Mouse (Mus musculus) lung, embryonic 16.5 days (tissue): ENCODE measurements around the gene Srgap1. TPM values are rescaled to one million over a fixed set of nuclear protein-coding genes. Genes with fewer than 3 reads are reported as not detected.

Source experiments
- ATAC-seq: fragments of 200-750 bp; cut with Nextera tagmentation; 2 replicates; pipeline ENCODE4 v1.8.0; 2017; ENCODE audit warnings: low read depth, mild to moderate bottlenecking, moderate library complexity
- H3K27ac ChIP-seq: fragments of 300-500 bp; sonication (generic); 2 replicates; pipeline ENCODE4 v1.5.1; 2014; ENCODE audit warnings: mild to moderate bottlenecking, control low read depth, low read length
- H3K27me3 ChIP-seq: fragments of 300-500 bp; sonication (generic); 2 replicates; pipeline ENCODE4 v1.6.1; 2014; ENCODE audit warnings: low read depth, low read length, mixed read lengths; ENCODE audit not compliant: control insufficient read depth, insufficient read depth
- H3K36me3 ChIP-seq: fragments of 300-500 bp; sonication (generic); 2 replicates; pipeline ENCODE4 v1.6.1; 2014; ENCODE audit warnings: low read length; ENCODE audit not compliant: control insufficient read depth, insufficient read depth
- H3K4me1 ChIP-seq: fragments of 300-500 bp; sonication (generic); replicated peaks from 2 replicates; pipeline ENCODE4 v1.6.1; 2014; ENCODE audit warnings: low read length, mixed read lengths; ENCODE audit not compliant: control insufficient read depth, insufficient read depth
- H3K4me2 ChIP-seq: fragments of 300-500 bp; sonication (generic); 2 replicates; pipeline ENCODE4 v1.6.1; 2014; ENCODE audit warnings: low read depth, low read length, control low read depth
- H3K4me3 ChIP-seq: fragments of 300-500 bp; sonication (generic); 2 replicates; pipeline ENCODE4 v1.5.1; 2014; ENCODE audit warnings: mild to moderate bottlenecking, low read length, control low read depth
- H3K9ac ChIP-seq: fragments of 300-500 bp; sonication (generic); 2 replicates; pipeline ENCODE4 v1.6.1; 2014; ENCODE audit warnings: low read length, control low read depth
- H3K9me3 ChIP-seq: fragments of 300-500 bp; sonication (generic); 2 replicates; pipeline ENCODE4 v1.6.1; 2016; ENCODE audit warnings: low read length; ENCODE audit not compliant: control insufficient read depth
- WGBS: fragments of 180-500 bp; shearing (Covaris S2); extraction: QIAGEN DNeasy Blood & Tissue Kit; methylation state at CpG from one replicate; pipeline ENCODE4 v1.1.7; 2014; 5-methylcytosine and 5-hydroxymethylcytosine counted together
- polyA plus RNA-seq: library from polyadenylated mRNA; unstranded; fragments of >200 nt; fragmentation: Nextera tagmentation; extraction: Ambion mirVana; gene quantifications from 2 replicates; pipeline ENCODE4 v1.2.1, GENCODE M21; 2015

Gene Srgap1
- polyA plus RNA-seq, 1 experiment from 2014 or later: 8.0 TPM

GRCm38 (mm10) chr10:121845677-121846076 lies 201.4 kb downstream of the Srgap1 start:
- Histone ChIP-seq H3K27me3 (no peaks in the 10 kb centered on the region), H3K9me3 (no peaks in the 10 kb centered on the region), H3K4me1 (no peaks in the 10 kb centered on the region), H3K9ac (no peak overlapping the region), H3K4me3 (no peak overlapping the region), H3K27ac (no peak overlapping the region), H3K36me3 (no peaks in the 10 kb centered on the region), H3K4me2 (no peak overlapping the region)
- WGBS: 79% methylated on average over 7 of the region's 7 CpGs
- ATAC-seq: no peak

- Histone ChIP-seq H3K4me1 (peaks cover 3% of the 10 kb centered on the region; the same call in 1 of the 2 replicates), H3K36me3 (peaks cover 9% of the 10 kb centered on the region; the same call in 1 of the 2 replicates), H3K9me3 (0 out of 2 replicates have a peak, but pooled peaks cover 4% of the 10 kb centered on the region), H3K4me2 (peak overlapping the region; percentile 36), H3K27ac (peak overlapping the region; percentile 87), H3K4me3 (peak overlapping the region; percentile 24), H3K9ac (no peak overlapping the region; the same call in 1 of the 2 replicates), H3K27me3 (no peaks in the 10 kb centered on the region)
- WGBS: 48% methylated on average over 16 of the region's 16 CpGs
- ATAC-seq: peak; percentile 84
Observed at GRCm38 (mm10) chr10:121837166-121837898, 209.8 kb downstream of the Srgap1 start.

- H3K27me3 ChIP-seq: no peaks in the 10 kb centered on the region
- H3K4me3 ChIP-seq: peak overlapping the region; percentile 24
- peak; percentile 89 for ATAC-seq
- H3K36me3 ChIP-seq: peaks cover 9% of the 10 kb centered on the region; the same call in 1 of the 2 replicates
- 48% methylated on average over 18 of the region's 18 CpGs for WGBS
- peak overlapping the region; percentile 36 for H3K4me2 ChIP-seq
- no peak overlapping the region; the same call in 1 of the 2 replicates for H3K9ac ChIP-seq
- 0 out of 2 replicates have a peak, but pooled peaks cover 4% of the 10 kb centered on the region for H3K9me3 ChIP-seq
- H3K27ac ChIP-seq: peak overlapping the region; percentile 87
- H3K4me1 ChIP-seq: peaks cover 3% of the 10 kb centered on the region; the same call in 1 of the 2 replicates
Observed at GRCm38 (mm10) chr10:121836507-121837165, 210.5 kb downstream of the Srgap1 start.

- H3K4me1 ChIP-seq: peaks cover 3% of the 10 kb centered on the region; the same call in 1 of the 2 replicates
- ATAC-seq: no peak
- H3K9me3 ChIP-seq: no peaks in the 10 kb centered on the region
- WGBS: 85% methylated on average over 5 of the region's 5 CpGs
- no peaks in the 10 kb centered on the region for H3K36me3 ChIP-seq
- no peak overlapping the region for H3K4me3 ChIP-seq
- no peak overlapping the region for H3K27ac ChIP-seq
- H3K9ac ChIP-seq: no peak overlapping the region
- H3K27me3 ChIP-seq: no peaks in the 10 kb centered on the region
- H3K4me2 ChIP-seq: no peak overlapping the region
Observed at GRCm38 (mm10) chr10:121833443-121833842, 213.7 kb downstream of the Srgap1 start.

GRCm38 (mm10) chr10:121830335-121831307 lies 216.5 kb downstream of the Srgap1 start:
- Histone ChIP-seq H3K9ac (no peak overlapping the region), H3K27ac (no peak overlapping the region), H3K4me3 (no peak overlapping the region), H3K9me3 (no peaks in the 10 kb centered on the region), H3K4me2 (no peak overlapping the region), H3K36me3 (no peaks in the 10 kb centered on the region), H3K4me1 (peaks cover 4% of the 10 kb centered on the region), H3K27me3 (no peaks in the 10 kb centered on the region)
- 68% methylated on average over 29 of the region's 29 CpGs for WGBS
- ATAC-seq: no peak

- Histone ChIP-seq H3K9me3 (no peaks in the 10 kb centered on the region), H3K9ac (no peak overlapping the region), H3K4me2 (no peak overlapping the region), H3K4me3 (no peak overlapping the region), H3K36me3 (no peaks in the 10 kb centered on the region), H3K27ac (no peak overlapping the region), H3K4me1 (peaks cover 4% of the 10 kb centered on the region), H3K27me3 (no peaks in the 10 kb centered on the region)
- 82% methylated on average over 5 of the region's 5 CpGs for WGBS
- no peak for ATAC-seq
Observed at GRCm38 (mm10) chr10:121829800-121830303, 217.3 kb downstream of the Srgap1 start.

GRCm38 (mm10) chr10:121829034-121829433 lies 218.1 kb downstream of the Srgap1 start:
- Histone ChIP-seq H3K9ac (no peak overlapping the region), H3K9me3 (no peaks in the 10 kb centered on the region), H3K36me3 (no peaks in the 10 kb centered on the region), H3K4me1 (peaks cover 4% of the 10 kb centered on the region), H3K4me2 (no peak overlapping the region), H3K27ac (no peak overlapping the region), H3K4me3 (no peak overlapping the region), H3K27me3 (no peaks in the 10 kb centered on the region)
- no peak for ATAC-seq
- 57% methylated on average over 6 of the region's 6 CpGs for WGBS

- ATAC-seq: no peak
- H3K4me3 ChIP-seq: no peak overlapping the region
- no peaks in the 10 kb centered on the region for H3K9me3 ChIP-seq
- H3K4me2 ChIP-seq: no peak overlapping the region
- no peaks in the 10 kb centered on the region for H3K36me3 ChIP-seq
- H3K27me3 ChIP-seq: no peaks in the 10 kb centered on the region
- H3K4me1 ChIP-seq: peaks cover 3% of the 10 kb centered on the region
- H3K27ac ChIP-seq: no peak overlapping the region
- WGBS: 30% methylated on average over 5 of the region's 5 CpGs
- no peak overlapping the region for H3K9ac ChIP-seq
Observed at GRCm38 (mm10) chr10:121822674-121823073, 224.4 kb downstream of the Srgap1 start.
